24 mouse cellular contexts compared by ENCODE assay signal in the genomic region with DNA sequence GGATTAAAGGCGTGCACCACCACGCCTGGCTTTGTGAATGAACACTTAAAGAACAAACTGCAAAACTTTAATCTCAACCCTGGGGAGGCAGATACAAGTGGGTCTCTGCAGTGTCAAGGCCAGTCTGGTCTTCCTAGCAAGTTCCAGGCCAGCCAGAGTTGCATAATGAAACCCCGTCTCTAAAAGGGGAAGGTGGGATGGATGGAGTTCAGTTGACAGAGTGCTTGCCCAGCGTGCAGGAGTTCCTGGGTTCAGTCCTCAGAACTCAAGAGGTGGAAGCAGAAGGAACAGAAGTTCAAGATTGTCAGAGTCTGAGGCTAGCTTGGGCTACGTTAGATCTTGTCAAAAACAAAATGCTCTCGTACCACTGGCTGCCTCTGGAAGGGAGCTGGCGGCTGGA. TPM values are rescaled to one million over a fixed set of nuclear protein-coding genes. Genes with fewer than 3 reads are reported as not detected.
"Had no signal": no experiment of that assay in that cellular context is flagged by ENCODE, and none has a peak within 500 bp of the region (broad histone marks: within the 10 kb centered on the region; RNA-seq: fewer than 3 reads in every experiment).

No protein-coding gene starts in this region.

- DNase-seq: heart, postnatal 10 days; heart, postnatal 14 days; heart, postnatal 36 days; heart, postnatal 4 days; kidney, adult 11 months; kidney, adult 18-20 months; kidney, adult 2 months; kidney, adult 8-10 months; kidney, adult 9 months; kidney, postnatal 10 days; kidney, postnatal 14 days; kidney, postnatal 25 days; kidney, postnatal 36 days; kidney, postnatal 4 days; layer of hippocampus, adult 9-11 months; layer of hippocampus, postnatal 36 days had no signal

- ATAC-seq: hindbrain, embryonic 16.5 days; hindbrain, postnatal 0 days; inflammation-experienced regulatory T-cells, adult 6 months; intestine, embryonic 15.5 days; intestine, embryonic 16.5 days; intestine, postnatal 0 days had no signal

RNA-seq across cellular contexts. Expression of gene Xkr7, which starts 5.6 kb away (rescaled TPM):
- total RNA-seq: heart, postnatal 10 days; heart, postnatal 14 days; heart, postnatal 25 days; heart, postnatal 36 days; heart, postnatal 4 days; hematopoietic stem cell, adult 5-6 weeks had no signal
